Mouse (Mus musculus): Measurements from ENCODE around the gene Snx9. TPM values are rescaled to one million over a fixed set of nuclear protein-coding genes. Genes with fewer than 3 reads are reported as not detected.

Snx9 gene
- polyA plus RNA-seq, 2 experiments = 9.4 to 11.6 TPM

- ATAC-seq (ENCODE audit: insufficient read depth) = no peak
- Histone ChIP-seq H3K27me3 (ENCODE audit: control insufficient read depth, insufficient read depth, low read length) (no peaks in the 10 kb centered on the region), H3K36me3 (replicated peaks; ENCODE audit: control insufficient read depth, insufficient read depth, low read depth) (no peaks in the 10 kb centered on the region), H3K9me3 (ENCODE audit: control insufficient read depth, low read length) (no peaks in the 10 kb centered on the region), H3K27ac (no peak overlapping the region), H3K4me2 (ENCODE audit: low read depth) (no peak overlapping the region), H3K4me1 (replicated peaks; ENCODE audit: control insufficient read depth in 2 of 2, insufficient read depth in 2 of 2, low read length in 1 of 2) (no peaks in the 10 kb centered on the region; a peak in 1 of 4 replicates), H3K4me3 (ENCODE audit: insufficient read depth in 1 of 2, low read depth in 2 of 2, low read length in 2 of 2) (no peak overlapping the region), H3K9ac (replicated peaks) (no peak overlapping the region)
- TF ChIP-seq EP300 (IDR thresholded peaks at IDR 0.05; ENCODE audit: low read depth) (no peak), CTCF (IDR thresholded peaks at IDR 0.05; ENCODE audit: low read depth) (no peak)
- no peak for DNase-seq (ENCODE audit: low read depth in 3 of 3, low spot score in 3 of 3)
- 47% methylated on average over 2 of the region's 2 CpGs for WGBS (ENCODE audit: insufficient replicate concordance)
Measured at GRCm38 (mm10) chr17:5956350-5957000, 115.3 kb downstream of the Snx9 start.

GRCm38 (mm10) chr17:5957097-5957496 lies 116.0 kb downstream of the Snx9 start:
- DNase-seq (ENCODE audit: low read depth in 3 of 3, low spot score in 3 of 3) = no peak
- TF ChIP-seq EP300 (IDR thresholded peaks at IDR 0.05; ENCODE audit: low read depth) (no peak), CTCF (IDR thresholded peaks at IDR 0.05; ENCODE audit: low read depth) (no peak)

GRCm38 (mm10) chr17:5958229-5958628 lies 117.1 kb downstream of the Snx9 start:
- no peaks in the 10 kb centered on the region for H3K36me3 ChIP-seq (replicated peaks; ENCODE audit: control insufficient read depth, insufficient read depth, low read depth)
- H3K4me1 ChIP-seq (replicated peaks; ENCODE audit: control insufficient read depth in 2 of 2, insufficient read depth in 2 of 2, low read length in 1 of 2) = no peaks in the 10 kb centered on the region; a peak in 1 of 4 replicates
- no peak overlapping the region for H3K4me3 ChIP-seq (ENCODE audit: insufficient read depth in 1 of 2, low read depth in 2 of 2, low read length in 2 of 2)
- DNase-seq (ENCODE audit: low read depth in 3 of 3, low spot score in 3 of 3) (no peak), ATAC-seq (ENCODE audit: insufficient read depth) (no peak)
- H3K27ac ChIP-seq = no peak overlapping the region
- 65% methylated on average over 5 of the region's 5 CpGs for WGBS (ENCODE audit: insufficient replicate concordance)
- TF ChIP-seq CTCF (IDR thresholded peaks at IDR 0.05; ENCODE audit: low read depth) = no peak
- no peak for TF ChIP-seq EP300 (IDR thresholded peaks at IDR 0.05; ENCODE audit: low read depth)
- no peaks in the 10 kb centered on the region for H3K27me3 ChIP-seq (ENCODE audit: control insufficient read depth, insufficient read depth, low read length)
- no peaks in the 10 kb centered on the region for H3K9me3 ChIP-seq (ENCODE audit: control insufficient read depth, low read length)
- H3K9ac ChIP-seq (replicated peaks) = no peak overlapping the region
- no peak overlapping the region for H3K4me2 ChIP-seq (ENCODE audit: low read depth)

More at GRCm38 (mm10) chr17:5957097-5957496, 116.0 kb downstream of the Snx9 start:
- H3K36me3 ChIP-seq (replicated peaks; ENCODE audit: control insufficient read depth, insufficient read depth, low read depth) = no peaks in the 10 kb centered on the region
- H3K9me3 ChIP-seq (ENCODE audit: control insufficient read depth, low read length) = no peaks in the 10 kb centered on the region
- H3K4me3 ChIP-seq (ENCODE audit: insufficient read depth in 1 of 2, low read depth in 2 of 2, low read length in 2 of 2) = no peak overlapping the region
- H3K4me1 ChIP-seq (replicated peaks; ENCODE audit: control insufficient read depth in 2 of 2, insufficient read depth in 2 of 2, low read length in 1 of 2) = no peaks in the 10 kb centered on the region; a peak in 1 of 4 replicates
- no peaks in the 10 kb centered on the region for H3K27me3 ChIP-seq (ENCODE audit: control insufficient read depth, insufficient read depth, low read length)
- no peak overlapping the region for H3K27ac ChIP-seq
- H3K4me2 ChIP-seq (ENCODE audit: low read depth) = no peak overlapping the region
- H3K9ac ChIP-seq (replicated peaks) = no peak overlapping the region
- no peak for ATAC-seq (ENCODE audit: insufficient read depth)
- 41% methylated on average over 3 of the region's 3 CpGs for whole genome bisulfite sequencing (ENCODE audit: insufficient replicate concordance)

DNA sequence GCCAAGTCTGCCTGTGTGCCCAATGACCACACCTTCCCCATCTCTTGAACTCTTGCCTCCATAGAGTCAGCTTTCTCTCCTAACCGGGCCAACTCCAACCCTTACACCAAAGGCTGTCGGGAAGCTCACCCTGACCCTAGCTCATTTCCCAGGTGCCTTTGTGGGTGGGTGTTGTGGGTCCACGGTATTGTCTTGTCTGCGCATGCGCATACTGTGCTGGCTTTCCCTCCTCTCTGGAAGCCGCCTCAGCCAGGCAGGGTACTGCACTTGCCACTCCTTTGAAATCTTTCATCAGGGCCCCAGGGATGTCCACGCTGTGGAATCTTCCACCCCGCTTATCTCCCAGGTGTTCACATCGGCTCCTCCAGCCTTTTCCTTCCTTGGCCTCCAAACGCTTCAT lies 117.5 kb downstream of the Snx9 start:
- TF ChIP-seq CTCF (IDR thresholded peaks at IDR 0.05; ENCODE audit: low read depth) (no peak), EP300 (IDR thresholded peaks at IDR 0.05; ENCODE audit: low read depth) (no peak)
- H3K4me2 ChIP-seq (ENCODE audit: low read depth) = no peak overlapping the region
- no peak overlapping the region for H3K4me3 ChIP-seq (ENCODE audit: insufficient read depth in 1 of 2, low read depth in 2 of 2, low read length in 2 of 2)
- no peak for DNase-seq (ENCODE audit: low read depth in 3 of 3, low spot score in 3 of 3)
- no peaks in the 10 kb centered on the region for H3K9me3 ChIP-seq (ENCODE audit: control insufficient read depth, low read length)
- H3K27me3 ChIP-seq (ENCODE audit: control insufficient read depth, insufficient read depth, low read length) = no peaks in the 10 kb centered on the region
- no peaks in the 10 kb centered on the region; a peak in 1 of 4 replicates for H3K4me1 ChIP-seq (replicated peaks; ENCODE audit: control insufficient read depth in 2 of 2, insufficient read depth in 2 of 2, low read length in 1 of 2)
- 72% methylated on average over 10 of the region's 10 CpGs for WGBS (ENCODE audit: insufficient replicate concordance)
- H3K36me3 ChIP-seq (replicated peaks; ENCODE audit: control insufficient read depth, insufficient read depth, low read depth) = no peaks in the 10 kb centered on the region
- no peak overlapping the region for H3K9ac ChIP-seq (replicated peaks)
- H3K27ac ChIP-seq = no peak overlapping the region
- no peak for ATAC-seq (ENCODE audit: insufficient read depth)

GRCm38 (mm10) chr17:5959096-5959495 lies 118.0 kb downstream of the Snx9 start:
- DNase-seq (ENCODE audit: low read depth in 3 of 3, low spot score in 3 of 3) (no peak), ATAC-seq (ENCODE audit: insufficient read depth) (no peak)
- no peaks in the 10 kb centered on the region for H3K36me3 ChIP-seq (replicated peaks; ENCODE audit: control insufficient read depth, insufficient read depth, low read depth)
- no peaks in the 10 kb centered on the region for H3K27me3 ChIP-seq (ENCODE audit: control insufficient read depth, insufficient read depth, low read length)
- no peaks in the 10 kb centered on the region for H3K9me3 ChIP-seq (ENCODE audit: control insufficient read depth, low read length)
- no peaks in the 10 kb centered on the region; a peak in 1 of 4 replicates for H3K4me1 ChIP-seq (replicated peaks; ENCODE audit: control insufficient read depth in 2 of 2, insufficient read depth in 2 of 2, low read length in 1 of 2)
- H3K9ac ChIP-seq (replicated peaks) = no peak overlapping the region
- H3K4me2 ChIP-seq (ENCODE audit: low read depth) = no peak overlapping the region
- H3K27ac ChIP-seq = no peak overlapping the region
- H3K4me3 ChIP-seq (ENCODE audit: insufficient read depth in 1 of 2, low read depth in 2 of 2, low read length in 2 of 2) = no peak overlapping the region
- 57% methylated on average over 7 of the region's 7 CpGs for WGBS (ENCODE audit: insufficient replicate concordance)
- TF ChIP-seq EP300 (IDR thresholded peaks at IDR 0.05; ENCODE audit: low read depth) (no peak), CTCF (IDR thresholded peaks at IDR 0.05; ENCODE audit: low read depth) (no peak)

All from liver, embryonic 14.5 days (tissue).